Comparison of ENCODE assay signal across 8 mouse cellular contexts in genomic region chr11:101784488-101785142, GRCm38 (mm10). TPM values are rescaled to one million over a fixed set of nuclear protein-coding genes. Genes with fewer than 3 reads are reported as not detected.
DNase-seq lines count a peak whose midpoint lies in the region; ATAC-seq and TF ChIP-seq lines count a peak whose summit lies in the region.

No protein-coding gene starts in this region.

- TF ChIP-seq CTCF in small intestine, adult 2 months (IDR thresholded peaks at IDR 0.05; ENCODE audit: extremely low read depth, insufficient read length, insufficient replicate concordance, low read depth, low read length): no peak

- TF ChIP-seq POLR2A in small intestine, adult 2 months (IDR thresholded peaks at IDR 0.05; ENCODE audit: low read depth, low read length): no peak

- H3K4me2 ChIP-seq in forebrain, embryonic 14.5 days (ENCODE audit: low read length): peak overlapping the region; percentile 90
- peak overlapping the region; percentile 96 for H3K4me2 ChIP-seq in kidney, embryonic 15.5 days

- peak overlapping the region; percentile 60 for H3K9ac ChIP-seq in forebrain, embryonic 14.5 days (ENCODE audit: low read length)
- H3K9ac ChIP-seq in kidney, embryonic 15.5 days: peak overlapping the region; percentile 63

- H3K27me3 ChIP-seq in forebrain, embryonic 14.5 days (replicated peaks; ENCODE audit: control insufficient read depth, insufficient read depth, low read length): peaks cover 53% of the 10 kb centered on the region
- H3K27me3 ChIP-seq in kidney, embryonic 15.5 days: peaks cover 70% of the 10 kb centered on the region
- H3K27me3 ChIP-seq in small intestine, adult 2 months (ENCODE audit: control insufficient read depth, insufficient read depth, low read length): peaks cover 23% of the 10 kb centered on the region

- no peak overlapping the region for H3K27ac ChIP-seq in forebrain, embryonic 14.5 days (ENCODE audit: low read depth, low read length)
- H3K27ac ChIP-seq in kidney, embryonic 15.5 days: peak overlapping the region; percentile 96
- no peak overlapping the region for H3K27ac ChIP-seq in small intestine, adult 2 months (ENCODE audit: insufficient read depth, low read depth, low read length)

- H3K9me3 ChIP-seq in forebrain, embryonic 14.5 days (replicated peaks; ENCODE audit: control insufficient read depth, low read length): no peaks in the 10 kb centered on the region
- no peaks in the 10 kb centered on the region for H3K9me3 ChIP-seq in kidney, embryonic 15.5 days (replicated peaks)

- DNase-seq in retina, embryonic 14.5 days (ENCODE audit: low spot score): peak; percentile 54
- DNase-seq in retina, postnatal 1 day: no peak
- peak; percentile 42 for DNase-seq in forebrain, embryonic 14.5 days (ENCODE audit: low spot score)
- DNase-seq in lung, postnatal 10 days: peak; percentile 36
- no peak for DNase-seq in layer of hippocampus, adult 8-10 months (ENCODE audit: low spot score in 2 of 2)

- ATAC-seq in cerebellum, adult (ENCODE audit: insufficient number of reproducible peaks, low FRiP score, low TSS enrichment): peak; percentile 34; the same call in 1 of the 2 replicates
- ATAC-seq in forebrain, embryonic 14.5 days: peak; percentile 70; the same call in 1 of the 2 replicates
- ATAC-seq in kidney, embryonic 15.5 days (replicated peaks; ENCODE audit: low FRiP score): peak; percentile 57

- peak overlapping the region; percentile 45 for H3K4me3 ChIP-seq in forebrain, embryonic 14.5 days (ENCODE audit: low read depth, low read length)
- H3K4me3 ChIP-seq in kidney, embryonic 15.5 days (replicated peaks): peak overlapping the region; percentile 62
- H3K4me3 ChIP-seq in small intestine, adult 2 months (ENCODE audit: low read depth, low read length): peak overlapping the region; percentile 64

- peaks cover 7% of the 10 kb centered on the region for H3K4me1 ChIP-seq in forebrain, embryonic 14.5 days (ENCODE audit: control insufficient read depth, insufficient read depth, low read length)
- H3K4me1 ChIP-seq in kidney, embryonic 15.5 days: peaks cover 70% of the 10 kb centered on the region
- peaks cover 8% of the 10 kb centered on the region for H3K4me1 ChIP-seq in small intestine, adult 2 months (ENCODE audit: control insufficient read depth, insufficient read depth, insufficient read length, low read length)

- under 1% methylated on average over 53 of the region's 67 CpGs for WGBS in forebrain, embryonic 14.5 days
- under 1% methylated on average over 66 of the region's 67 CpGs for WGBS in kidney, embryonic 15.5 days
- under 1% methylated on average over 67 of the region's 67 CpGs for WGBS in small intestine, adult 2 months

- H3K36me3 ChIP-seq in forebrain, embryonic 14.5 days (ENCODE audit: control insufficient read depth, insufficient read depth, low read length): no peaks in the 10 kb centered on the region
- no peaks in the 10 kb centered on the region for H3K36me3 ChIP-seq in kidney, embryonic 15.5 days
- no peaks in the 10 kb centered on the region for H3K36me3 ChIP-seq in small intestine, adult 2 months (ENCODE audit: control insufficient read depth, insufficient read depth, low read length)

RNA-seq across cellular contexts. Expression of gene Etv4, which starts 0.6 kb away (rescaled TPM):
- polyA plus RNA-seq in forebrain, embryonic 14.5 days (2014; fragmentation: Nextera tagmentation; extraction: Ambion mirVana): 3.5 and 4.5 TPM in 2 replicates
- polyA plus RNA-seq in kidney, embryonic 15.5 days (2015; fragmentation: Nextera tagmentation; extraction: Ambion mirVana): 59.3 and 60.2 TPM in 2 replicates
- 0.95 and 2.3 TPM in 2 replicates for polyA plus RNA-seq in small intestine, adult 2 months (2012; rRNA removed)
- total RNA-seq in layer of hippocampus, adult 8-10 months (2022): 10 to 100 TPM in 3 of 4 experiments, 1 to 10 TPM in 1; 9.8 to 17.3 (median 12.6) TPM

RNA-seq across cellular contexts. Expression of gene Dhx8, which starts 51.9 kb away (rescaled TPM):
- polyA plus RNA-seq in forebrain, embryonic 14.5 days (2014; fragmentation: Nextera tagmentation; extraction: Ambion mirVana): 31.6 and 33.3 TPM in 2 replicates
- polyA plus RNA-seq in kidney, embryonic 15.5 days (2015; fragmentation: Nextera tagmentation; extraction: Ambion mirVana): 32.3 and 36.1 TPM in 2 replicates
- 4.6 and 8.0 TPM in 2 replicates for polyA plus RNA-seq in small intestine, adult 2 months (2012; rRNA removed)
- total RNA-seq in layer of hippocampus, adult 8-10 months (2022): 10 to 100 TPM; 31.2 to 38.3 (median 35.3) TPM

Comparison
In these comparisons a context has a peak if more than half of its experiments do, and no peak if none do; other contexts are left out.
1. DNase-seq: peak in retina, embryonic 14.5 days (single experiment), forebrain, embryonic 14.5 days (single experiment) and lung, postnatal 10 days (single experiment); none in retina, postnatal 1 day (single experiment) and layer of hippocampus, adult 8-10 months (0 of 2).
2. RNA of gene Etv4, which starts 0.6 kb away (polyA plus RNA-seq): 59.3 to 60.2 TPM in kidney, embryonic 15.5 days; 3.5 to 4.5 TPM in forebrain, embryonic 14.5 days and 0.95 to 2.3 TPM in small intestine, adult 2 months; every median in the first group is over 10 times any median in the second.
3. Peak in every context shown above with its lines, with median percentiles within 50 percentile points of each other: ATAC-seq and H3K4me3 ChIP-seq.